Mouse (Mus musculus): ENCODE data around the gene B4galt1. TPM values are rescaled to one million over a fixed set of nuclear protein-coding genes. Genes with fewer than 3 reads are reported as not detected.
"Not testable (repeated sequence)": the region's sequence is repeated elsewhere in the genome, so short reads cannot be mapped to it uniquely, and the experiment has no call there.

Gene B4galt1
- polyA plus RNA-seq, 1 experiment from 2014 or later, result 68.3 TPM

DNA sequence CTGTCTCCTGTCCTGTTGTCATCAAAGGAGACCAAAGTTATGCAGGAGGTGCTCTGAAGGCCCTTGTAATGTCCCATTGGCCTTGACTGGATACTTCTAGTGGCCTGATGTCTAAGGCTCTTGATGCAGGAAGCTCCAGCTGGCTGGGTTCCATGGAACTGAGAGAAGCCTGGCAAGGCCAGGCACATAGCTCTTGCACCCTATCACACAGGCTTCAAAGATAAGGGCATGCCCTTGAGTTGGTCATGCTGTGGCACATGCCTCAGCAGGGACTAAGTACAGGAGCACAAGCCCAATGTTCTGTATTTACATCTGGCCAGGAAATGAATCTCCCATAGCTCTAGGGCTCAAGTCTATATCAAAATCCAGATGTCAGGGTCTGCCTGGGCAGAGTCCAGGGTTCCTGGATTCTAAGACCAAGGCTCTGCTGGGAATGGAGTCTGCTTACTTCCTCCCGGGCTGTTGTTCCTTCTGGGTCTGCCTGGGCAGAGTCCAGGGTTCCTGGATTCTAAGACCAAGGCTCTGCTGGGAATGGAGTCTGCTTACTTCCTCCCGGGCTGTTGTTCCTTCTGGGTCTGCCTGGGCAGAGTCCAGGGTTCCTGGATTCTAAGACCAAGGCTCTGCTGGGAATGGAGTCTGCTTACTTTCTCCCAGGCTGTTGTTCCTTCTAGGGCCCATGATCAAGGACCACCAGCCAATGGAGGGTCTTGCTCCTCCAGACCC is 54.8 kb downstream of the B4galt1 start:
- not testable (repeated sequence) for H3K9ac ChIP-seq (ENCODE audit: low read depth, low read length); H3K4me3 ChIP-seq (ENCODE audit: low read depth, low read length); DNase-seq (ENCODE audit: low spot score); H3K27me3 ChIP-seq (replicated peaks; ENCODE audit: control insufficient read depth, insufficient read depth, low read length); H3K27ac ChIP-seq (replicated peaks; ENCODE audit: low read depth, low read length); H3K4me2 ChIP-seq (ENCODE audit: low read depth, low read length); ATAC-seq (ENCODE audit: low read depth); H3K4me1 ChIP-seq (ENCODE audit: control insufficient read depth, insufficient read depth, low read length); H3K9me3 ChIP-seq (ENCODE audit: control insufficient read depth, low read length); H3K36me3 ChIP-seq (ENCODE audit: control insufficient read depth, insufficient read depth, low read length)
- no CpG with 5 or more reads among the region's 2 CpGs for WGBS

GRCm38 (mm10) chr4:40795761-40796160 is 58.0 kb downstream of the B4galt1 start:
- DNase-seq (ENCODE audit: low spot score) (no peak), ATAC-seq (ENCODE audit: low read depth) (no peak)
- Histone ChIP-seq H3K4me1 (ENCODE audit: control insufficient read depth, insufficient read depth, low read length) (no peaks in the 10 kb centered on the region), H3K27me3 (replicated peaks; ENCODE audit: control insufficient read depth, insufficient read depth, low read length) (no peaks in the 10 kb centered on the region), H3K9me3 (ENCODE audit: control insufficient read depth, low read length) (no peaks in the 10 kb centered on the region), H3K9ac (ENCODE audit: low read depth, low read length) (no peak overlapping the region), H3K4me2 (ENCODE audit: low read depth, low read length) (no peak overlapping the region), H3K27ac (replicated peaks; ENCODE audit: low read depth, low read length) (no peak overlapping the region), H3K36me3 (ENCODE audit: control insufficient read depth, insufficient read depth, low read length) (no peaks in the 10 kb centered on the region), H3K4me3 (ENCODE audit: low read depth, low read length) (no peak overlapping the region)
- 92% methylated on average over 3 of the region's 3 CpGs for WGBS

GRCm38 (mm10) chr4:40794320-40794719 is 59.5 kb downstream of the B4galt1 start:
- ATAC-seq (ENCODE audit: low read depth), result no peak

DNA sequence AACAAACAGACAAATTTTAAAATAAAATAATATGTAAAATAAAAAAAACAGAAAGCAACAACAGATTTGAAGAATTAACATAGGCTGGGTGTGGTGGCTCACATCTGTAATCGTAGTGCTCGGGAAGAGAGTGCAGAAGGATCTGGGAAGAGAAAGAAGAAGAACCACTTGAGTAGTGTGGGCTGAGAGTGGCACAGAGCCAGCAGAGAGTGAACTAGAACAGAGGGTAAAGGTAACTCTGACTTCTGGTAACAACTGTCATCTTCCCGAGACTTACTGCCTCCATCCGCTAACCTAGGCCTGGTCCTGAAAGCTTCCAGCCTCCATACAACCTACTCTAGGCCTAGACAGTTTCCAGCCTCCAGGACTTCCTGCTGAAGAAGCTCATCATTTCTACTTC is 62.6 kb downstream of the B4galt1 start:
- Histone ChIP-seq H3K9me3 (ENCODE audit: control insufficient read depth, low read length) (no peaks in the 10 kb centered on the region), H3K9ac (ENCODE audit: low read depth, low read length) (no peak overlapping the region), H3K36me3 (ENCODE audit: control insufficient read depth, insufficient read depth, low read length) (no peaks in the 10 kb centered on the region), H3K4me3 (ENCODE audit: low read depth, low read length) (no peak overlapping the region), H3K4me1 (ENCODE audit: control insufficient read depth, insufficient read depth, low read length) (no peaks in the 10 kb centered on the region), H3K27ac (replicated peaks; ENCODE audit: low read depth, low read length) (no peak overlapping the region), H3K27me3 (replicated peaks; ENCODE audit: control insufficient read depth, insufficient read depth, low read length) (no peaks in the 10 kb centered on the region), H3K4me2 (ENCODE audit: low read depth, low read length) (no peak overlapping the region)
- no peak for ATAC-seq (ENCODE audit: low read depth)
- no peak for DNase-seq (ENCODE audit: low spot score)
- WGBS, result 83% methylated on average over 4 of the region's 4 CpGs

More at GRCm38 (mm10) chr4:40794320-40794719, 59.5 kb downstream of the B4galt1 start:
- no peaks in the 10 kb centered on the region for H3K27me3 ChIP-seq (replicated peaks; ENCODE audit: control insufficient read depth, insufficient read depth, low read length)
- no peak overlapping the region for H3K9ac ChIP-seq (ENCODE audit: low read depth, low read length)
- no peak for DNase-seq (ENCODE audit: low spot score)
- H3K36me3 ChIP-seq (ENCODE audit: control insufficient read depth, insufficient read depth, low read length), result no peaks in the 10 kb centered on the region
- H3K4me2 ChIP-seq (ENCODE audit: low read depth, low read length), result no peak overlapping the region
- no peaks in the 10 kb centered on the region for H3K9me3 ChIP-seq (ENCODE audit: control insufficient read depth, low read length)
- H3K27ac ChIP-seq (replicated peaks; ENCODE audit: low read depth, low read length), result no peak overlapping the region
- no peaks in the 10 kb centered on the region for H3K4me1 ChIP-seq (ENCODE audit: control insufficient read depth, insufficient read depth, low read length)
- no peak overlapping the region for H3K4me3 ChIP-seq (ENCODE audit: low read depth, low read length)

DNA sequence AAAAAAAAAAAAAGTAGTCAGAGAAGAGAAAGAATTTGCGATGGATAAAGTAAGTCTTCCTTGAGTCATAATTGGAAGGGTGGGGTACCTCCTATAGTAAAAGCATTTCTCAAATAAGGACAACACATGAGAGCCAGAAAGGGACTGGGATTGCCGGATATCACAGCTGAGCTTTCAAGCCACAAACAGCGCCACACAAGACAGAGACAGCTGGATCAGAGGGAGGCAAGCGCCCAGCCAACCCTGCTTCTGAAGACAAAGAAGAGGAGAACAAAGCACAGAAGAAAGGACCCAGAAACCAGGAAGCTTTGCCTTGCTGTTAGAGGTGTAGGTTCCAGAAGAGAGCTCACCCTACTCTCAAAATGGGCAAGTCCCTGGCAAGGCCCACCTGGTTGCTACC is 67.2 kb downstream of the B4galt1 start:
- Histone ChIP-seq H3K9me3 (ENCODE audit: control insufficient read depth, low read length) (no peaks in the 10 kb centered on the region), H3K4me3 (ENCODE audit: low read depth, low read length) (no peak overlapping the region), H3K27ac (replicated peaks; ENCODE audit: low read depth, low read length) (no peak overlapping the region), H3K9ac (ENCODE audit: low read depth, low read length) (no peak overlapping the region), H3K27me3 (replicated peaks; ENCODE audit: control insufficient read depth, insufficient read depth, low read length) (no peaks in the 10 kb centered on the region), H3K4me2 (ENCODE audit: low read depth, low read length) (no peak overlapping the region), H3K36me3 (ENCODE audit: control insufficient read depth, insufficient read depth, low read length) (no peaks in the 10 kb centered on the region), H3K4me1 (ENCODE audit: control insufficient read depth, insufficient read depth, low read length) (peaks cover 7% of the 10 kb centered on the region)
- 77% methylated on average over 4 of the region's 4 CpGs for WGBS
- ATAC-seq (ENCODE audit: low read depth) (no peak), DNase-seq (ENCODE audit: low spot score) (no peak)

GRCm38 (mm10) chr4:40785620-40786166 is 68.1 kb downstream of the B4galt1 start:
- no peak overlapping the region for H3K27ac ChIP-seq (replicated peaks; ENCODE audit: low read depth, low read length)
- H3K27me3 ChIP-seq (replicated peaks; ENCODE audit: control insufficient read depth, insufficient read depth, low read length), result no peaks in the 10 kb centered on the region
- no peak for ATAC-seq (ENCODE audit: low read depth)
- peaks cover 11% of the 10 kb centered on the region for H3K4me1 ChIP-seq (ENCODE audit: control insufficient read depth, insufficient read depth, low read length)
- H3K9ac ChIP-seq (ENCODE audit: low read depth, low read length), result no peak overlapping the region
- H3K9me3 ChIP-seq (ENCODE audit: control insufficient read depth, low read length), result no peaks in the 10 kb centered on the region
- H3K4me2 ChIP-seq (ENCODE audit: low read depth, low read length), result no peak overlapping the region
- DNase-seq (ENCODE audit: low spot score), result no peak
- 72% methylated on average over 9 of the region's 9 CpGs for WGBS
- no peak overlapping the region for H3K4me3 ChIP-seq (ENCODE audit: low read depth, low read length)
- no peaks in the 10 kb centered on the region for H3K36me3 ChIP-seq (ENCODE audit: control insufficient read depth, insufficient read depth, low read length)

GRCm38 (mm10) chr4:40784556-40785169 is 69.1 kb downstream of the B4galt1 start:
- ATAC-seq (ENCODE audit: low read depth) (peak; percentile 15), DNase-seq (ENCODE audit: low spot score) (peak; percentile 59)
- no peak overlapping the region for H3K9ac ChIP-seq (ENCODE audit: low read depth, low read length)
- peaks cover 11% of the 10 kb centered on the region for H3K4me1 ChIP-seq (ENCODE audit: control insufficient read depth, insufficient read depth, low read length)
- 70% methylated on average over 10 of the region's 10 CpGs for WGBS
- H3K9me3 ChIP-seq (ENCODE audit: control insufficient read depth, low read length), result no peaks in the 10 kb centered on the region
- H3K27me3 ChIP-seq (replicated peaks; ENCODE audit: control insufficient read depth, insufficient read depth, low read length), result no peaks in the 10 kb centered on the region
- no peak overlapping the region for H3K4me3 ChIP-seq (ENCODE audit: low read depth, low read length)
- no peaks in the 10 kb centered on the region for H3K36me3 ChIP-seq (ENCODE audit: control insufficient read depth, insufficient read depth, low read length)
- H3K27ac ChIP-seq (replicated peaks; ENCODE audit: low read depth, low read length), result no peak overlapping the region
- H3K4me2 ChIP-seq (ENCODE audit: low read depth, low read length), result no peak overlapping the region

- H3K4me3 ChIP-seq (ENCODE audit: low read depth, low read length), result no peak overlapping the region
- no peaks in the 10 kb centered on the region for H3K27me3 ChIP-seq (replicated peaks; ENCODE audit: control insufficient read depth, insufficient read depth, low read length)
- H3K9me3 ChIP-seq (ENCODE audit: control insufficient read depth, low read length), result no peaks in the 10 kb centered on the region
- no peak overlapping the region for H3K4me2 ChIP-seq (ENCODE audit: low read depth, low read length)
- H3K36me3 ChIP-seq (ENCODE audit: control insufficient read depth, insufficient read depth, low read length), result no peaks in the 10 kb centered on the region
- no peak for ATAC-seq (ENCODE audit: low read depth)
- peaks cover 14% of the 10 kb centered on the region for H3K4me1 ChIP-seq (ENCODE audit: control insufficient read depth, insufficient read depth, low read length)
- H3K27ac ChIP-seq (replicated peaks; ENCODE audit: low read depth, low read length), result no peak overlapping the region
- 96% methylated on average over 4 of the region's 4 CpGs for WGBS
- H3K9ac ChIP-seq (ENCODE audit: low read depth, low read length), result no peak overlapping the region
- DNase-seq (ENCODE audit: low spot score), result no peak
These were observed 70.8 kb downstream of the B4galt1 start for GRCm38 (mm10) chr4:40783049-40783448.
